Mouse (Mus musculus) heart, embryonic 15.5 days (tissue): ENCODE measurements around the gene Cyp2w1. TPM values are rescaled to one million over a fixed set of nuclear protein-coding genes. Genes with fewer than 3 reads are reported as not detected.

Experiments
- ATAC-seq: fragments of 200-750 bp; cut with Nextera tagmentation; replicated peaks from 2 replicates; pipeline ENCODE4 v1.8.0; 2017; ENCODE audit warnings: low read depth, moderate TSS enrichment; ENCODE audit not compliant: insufficient number of reproducible peaks, insufficient read depth, low FRiP score
- H3K27ac ChIP-seq: fragments of 300-500 bp; sonication (generic); 2 replicates; pipeline ENCODE4 v1.5.1; 2015; ENCODE audit warnings: mild to moderate bottlenecking, inconsistent platforms
- H3K27me3 ChIP-seq: fragments of 300-500 bp; sonication (generic); 2 replicates; pipeline ENCODE4 v1.6.1; 2015; ENCODE audit warnings: inconsistent platforms
- H3K36me3 ChIP-seq: fragments of 300-500 bp; sonication (generic); 2 replicates; pipeline ENCODE4 v1.6.1; 2015; ENCODE audit warnings: mild to moderate bottlenecking, inconsistent platforms
- H3K4me1 ChIP-seq: fragments of 300-500 bp; sonication (generic); replicated peaks from 2 replicates; pipeline ENCODE4 v1.6.1; 2015; ENCODE audit warnings: inconsistent platforms
- H3K4me2 ChIP-seq: fragments of 300-500 bp; sonication (generic); 2 replicates; pipeline ENCODE4 v1.6.1; 2015; ENCODE audit warnings: inconsistent platforms, mild to moderate bottlenecking, moderate library complexity
- H3K4me3 ChIP-seq: fragments of 300-500 bp; sonication (generic); 2 replicates; pipeline ENCODE4 v1.5.1; 2015; ENCODE audit warnings: mild to moderate bottlenecking, inconsistent platforms
- H3K9ac ChIP-seq: fragments of 300-500 bp; sonication (generic); 2 replicates; pipeline ENCODE4 v1.6.1; 2015; ENCODE audit warnings: mild to moderate bottlenecking, inconsistent platforms
- H3K9me3 ChIP-seq: fragments of 300-500 bp; sonication (generic); replicated peaks from 2 replicates; pipeline ENCODE4 v1.6.1; 2016; ENCODE audit warnings: inconsistent platforms
- whole genome bisulfite sequencing: fragments of 180-500 bp; shearing (Covaris S2); methylation state at CpG from one replicate; pipeline ENCODE4 v1.1.7; 2015; ENCODE audit warnings: mixed read lengths; 5-methylcytosine and 5-hydroxymethylcytosine counted together
- microRNA counts: library from miRNA; unstranded; fragments of <30 nt; microRNA quantifications from one replicate; lab custom pipeline; 2016
- microRNA-seq: library from miRNA; unstranded; fragments of <30 nt; microRNA quantifications from one replicate; pipeline ENCODE4, GENCODE M21; 2016
- polyA plus RNA-seq: library from polyadenylated mRNA; unstranded; fragments of >200 nt; fragmentation: Nextera tagmentation; extraction: Ambion mirVana; gene quantifications from 2 replicates; pipeline ENCODE4 v1.2.1, GENCODE M21; 2015

The Cyp2w1 gene
- polyA plus RNA-seq, 1 experiment from 2014 or later, result not detected

DNA sequence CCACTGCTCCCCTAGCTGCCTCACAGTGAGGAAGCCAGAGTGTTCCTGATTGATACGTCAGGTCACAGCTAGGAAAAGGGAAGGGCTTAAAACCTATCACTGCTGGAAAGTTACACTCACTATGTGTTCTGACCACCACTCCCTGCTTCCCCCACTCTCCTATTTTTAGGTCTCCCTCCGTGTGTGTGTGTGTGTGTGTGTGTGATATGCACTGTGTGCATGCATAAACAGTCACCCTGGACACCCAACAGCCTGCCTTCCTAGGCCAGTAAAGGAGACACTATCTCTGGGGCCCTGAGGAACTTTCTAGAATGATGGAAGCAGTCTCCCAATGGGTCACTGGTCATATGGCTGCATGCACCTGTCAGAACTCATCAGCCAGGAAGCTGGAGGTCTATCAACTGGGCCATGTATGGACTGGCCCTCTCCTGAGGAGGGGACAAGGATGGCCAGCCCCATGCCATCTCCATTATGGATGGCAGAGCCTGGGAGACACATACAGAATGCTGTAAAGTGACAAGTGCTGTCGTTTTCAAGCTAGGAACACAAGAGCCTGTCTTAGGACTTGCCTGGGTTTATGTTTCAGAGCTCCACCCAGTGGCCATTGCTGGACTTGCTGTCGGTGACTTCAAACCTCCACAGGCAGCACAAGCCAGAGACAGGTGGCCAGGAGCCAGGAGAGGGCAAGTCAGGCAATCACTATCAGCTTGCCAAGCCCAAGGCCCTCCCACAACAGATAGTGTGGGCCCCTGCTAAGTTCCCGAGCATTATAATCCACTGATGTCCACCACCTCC is 45.7 kb downstream of the Cyp2w1 start:
- peak overlapping the region; percentile 12; the same call in 1 of the 2 replicates for H3K4me2 ChIP-seq
- peaks cover 12% of the 10 kb centered on the region for H3K36me3 ChIP-seq
- no peak overlapping the region for H3K4me3 ChIP-seq
- peak overlapping the region; percentile 17; the same call in 1 of the 2 replicates for H3K27ac ChIP-seq
- no peak overlapping the region for H3K9ac ChIP-seq
- H3K27me3 ChIP-seq, result no peaks in the 10 kb centered on the region
- H3K4me1 ChIP-seq, result peaks cover 28% of the 10 kb centered on the region
- peak; percentile 77 for ATAC-seq
- 16% methylated on average over 5 of the region's 5 CpGs for WGBS
- no peaks in the 10 kb centered on the region for H3K9me3 ChIP-seq

DNA sequence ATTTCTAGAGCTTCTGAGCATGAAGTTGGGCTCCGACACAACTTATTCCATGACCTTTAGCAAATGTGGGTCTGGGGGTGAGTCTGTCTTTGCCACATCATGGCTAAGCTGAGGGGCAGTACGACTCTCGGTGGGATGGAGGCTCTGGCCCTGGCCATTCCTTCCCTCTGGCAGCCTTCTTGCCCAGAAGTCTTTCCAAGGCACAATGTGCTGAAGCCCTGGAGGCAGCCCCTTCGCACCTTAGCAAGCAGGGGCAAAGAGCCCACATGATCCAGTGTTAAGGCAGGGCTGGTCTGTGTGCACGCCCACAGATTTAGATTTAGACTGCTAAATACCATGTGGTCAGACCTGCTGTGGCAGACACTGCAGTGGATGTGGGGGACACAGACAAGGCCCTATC is 46.4 kb downstream of the Cyp2w1 start:
- Histone ChIP-seq H3K9me3 (no peaks in the 10 kb centered on the region), H3K4me2 (peak overlapping the region; percentile 12; the same call in 1 of the 2 replicates), H3K27ac (no peak overlapping the region), H3K4me1 (peaks cover 28% of the 10 kb centered on the region), H3K4me3 (no peak overlapping the region), H3K9ac (no peak overlapping the region), H3K36me3 (peaks cover 6% of the 10 kb centered on the region), H3K27me3 (no peaks in the 10 kb centered on the region)
- ATAC-seq, result no peak
- 75% methylated on average over 5 of the region's 5 CpGs for WGBS

DNA sequence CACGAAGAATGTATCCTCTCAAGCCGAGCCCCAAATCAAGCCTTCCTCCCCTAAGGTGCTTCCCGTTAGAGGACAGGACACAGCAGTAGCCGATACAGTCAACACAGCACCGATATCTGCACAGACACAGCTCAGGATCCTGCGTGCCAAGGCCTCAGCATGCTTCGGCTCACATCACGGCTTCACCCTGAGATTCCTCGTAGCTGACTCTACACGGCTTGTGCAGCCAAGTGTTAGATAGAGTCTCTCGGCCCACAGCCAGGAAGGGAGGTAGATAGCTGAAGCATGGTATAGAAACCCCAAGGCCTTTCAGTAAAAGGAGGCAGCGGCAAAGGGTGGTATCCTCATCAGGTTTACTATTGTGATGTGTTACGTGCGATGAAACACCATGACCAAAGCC is 47.6 kb downstream of the Cyp2w1 start:
- no peaks in the 10 kb centered on the region for H3K36me3 ChIP-seq
- H3K9me3 ChIP-seq, result no peaks in the 10 kb centered on the region
- H3K4me2 ChIP-seq, result no peak overlapping the region
- H3K4me1 ChIP-seq, result peaks cover 24% of the 10 kb centered on the region
- WGBS, result 65% methylated on average over 14 of the region's 14 CpGs
- no peak overlapping the region for H3K4me3 ChIP-seq
- H3K27ac ChIP-seq, result no peak overlapping the region
- no peak for ATAC-seq
- H3K9ac ChIP-seq, result no peak overlapping the region
- no peaks in the 10 kb centered on the region for H3K27me3 ChIP-seq

GRCm38 (mm10) chr5:139402106-139402505 is 49.7 kb downstream of the Cyp2w1 start:
- 94% methylated on average over 2 of the region's 2 CpGs for WGBS
- ATAC-seq, result no peak
- Histone ChIP-seq H3K27me3 (no peaks in the 10 kb centered on the region), H3K4me3 (no peak overlapping the region), H3K4me2 (no peak overlapping the region), H3K27ac (no peak overlapping the region), H3K9ac (no peak overlapping the region), H3K9me3 (no peaks in the 10 kb centered on the region), H3K4me1 (peaks cover 31% of the 10 kb centered on the region), H3K36me3 (no peaks in the 10 kb centered on the region)

- Histone ChIP-seq H3K4me3 (no peak overlapping the region), H3K36me3 (no peaks in the 10 kb centered on the region), H3K4me2 (no peak overlapping the region), H3K9me3 (no peaks in the 10 kb centered on the region), H3K9ac (no peak overlapping the region), H3K4me1 (peaks cover 24% of the 10 kb centered on the region), H3K27me3 (no peaks in the 10 kb centered on the region), H3K27ac (no peak overlapping the region)
- 83% methylated on average over 8 of the region's 8 CpGs for WGBS
- ATAC-seq, result no peak
These were observed 51.4 kb downstream of the Cyp2w1 start for GRCm38 (mm10) chr5:139403692-139404260.

DNA sequence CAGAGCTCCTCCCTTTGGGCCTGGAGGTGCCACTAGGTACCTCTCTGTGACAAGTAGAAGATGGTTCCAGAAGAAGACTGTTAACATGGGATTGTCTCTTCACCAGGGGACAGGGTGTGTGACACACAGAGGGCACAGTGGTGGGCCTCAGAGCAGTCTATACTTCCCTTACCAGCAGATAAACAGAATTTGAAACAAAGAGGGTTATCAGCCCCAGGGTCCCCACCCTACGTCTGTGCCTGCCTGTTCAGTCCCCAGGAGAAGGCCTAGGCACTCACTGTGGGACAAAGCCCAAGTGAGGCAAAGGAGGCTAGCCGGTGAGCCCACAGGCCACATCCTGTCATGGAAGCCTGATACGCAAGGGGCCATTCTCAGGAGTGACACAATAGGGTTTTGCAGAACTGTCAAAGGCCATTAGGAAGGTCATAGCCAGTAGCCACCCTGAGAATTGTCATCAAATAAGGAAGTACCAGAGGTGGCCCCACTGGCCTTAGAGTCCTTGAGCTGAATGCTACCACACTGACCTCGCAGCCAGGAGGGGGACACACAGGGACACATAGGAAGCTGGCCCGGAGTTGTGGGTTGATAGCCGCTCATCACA is 52.5 kb downstream of the Cyp2w1 start, which contains the start of gene C130050O18Rik:
Gene C130050O18Rik, plus strand, starts transcription at position 480 of the 601 bp plus-strand sequence.
- H3K27me3 ChIP-seq, result no peaks in the 10 kb centered on the region
- no peaks in the 10 kb centered on the region for H3K36me3 ChIP-seq
- H3K4me2 ChIP-seq, result no peak within 1 kb of the TSS
- H3K27ac ChIP-seq, result peak within 1 kb of the TSS; percentile 32; the same call in 1 of the 2 replicates
- H3K4me3 ChIP-seq, result no peak within 1 kb of the TSS
- H3K4me1 ChIP-seq, result peaks cover 29% of the 10 kb centered on the region
- WGBS, result 77% methylated on average over 6 of the region's 6 CpGs
- H3K9me3 ChIP-seq, result no peaks in the 10 kb centered on the region
- no peak within 1 kb of the TSS for H3K9ac ChIP-seq
- no peak for ATAC-seq

DNA sequence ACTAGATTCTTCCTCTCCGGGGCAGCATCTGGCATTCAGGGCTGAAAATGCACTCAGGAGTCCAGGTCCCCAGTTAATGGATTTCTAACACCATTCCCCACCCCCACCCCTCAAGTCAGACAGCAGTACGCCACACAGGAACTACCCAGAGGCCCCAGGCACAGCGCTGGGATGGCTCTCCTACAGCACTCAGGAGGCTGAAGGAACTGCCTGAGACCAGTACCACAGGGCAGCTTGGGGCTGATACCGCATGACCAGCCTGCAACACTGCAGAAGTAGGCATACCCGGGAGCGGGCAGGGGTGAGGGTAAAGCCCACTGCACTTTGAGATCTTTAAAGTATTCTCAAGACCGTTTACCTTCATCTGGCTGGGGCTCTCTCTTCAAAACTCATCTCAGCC is 53.1 kb downstream of the Cyp2w1 start:
- 66% methylated on average over 7 of the region's 7 CpGs for WGBS
- Histone ChIP-seq H3K27me3 (no peaks in the 10 kb centered on the region), H3K36me3 (no peaks in the 10 kb centered on the region), H3K27ac (peak overlapping the region; percentile 32; the same call in 1 of the 2 replicates), H3K4me3 (no peak overlapping the region), H3K9me3 (no peaks in the 10 kb centered on the region), H3K9ac (no peak overlapping the region), H3K4me2 (no peak overlapping the region), H3K4me1 (peaks cover 30% of the 10 kb centered on the region)
- ATAC-seq, result no peak

DNA sequence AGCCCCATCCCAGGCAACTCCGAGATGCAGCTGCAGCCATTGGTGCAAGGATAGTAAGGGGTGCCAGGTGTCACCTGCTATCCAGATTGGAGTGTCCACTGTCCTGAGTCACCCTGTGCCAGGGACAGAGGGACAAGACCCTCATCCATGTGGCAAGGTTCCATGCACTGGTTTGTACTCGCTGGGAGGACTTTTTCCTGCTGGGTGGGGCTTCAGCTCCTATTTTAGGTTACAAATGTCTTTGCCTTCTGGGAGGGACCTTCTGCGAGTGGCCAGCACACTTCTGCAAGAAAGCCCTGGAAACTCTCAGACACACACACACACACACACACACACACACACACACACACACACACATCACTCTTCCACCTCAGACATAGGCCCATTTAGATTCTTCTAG is 53.5 kb downstream of the Cyp2w1 start:
- peak overlapping the region; percentile 32; the same call in 1 of the 2 replicates for H3K27ac ChIP-seq
- ATAC-seq, result no peak
- no peak overlapping the region for H3K4me2 ChIP-seq
- H3K36me3 ChIP-seq, result no peaks in the 10 kb centered on the region
- 0 out of 2 replicates have a peak, but pooled peaks cover 3% of the 10 kb centered on the region for H3K27me3 ChIP-seq
- peaks cover 30% of the 10 kb centered on the region for H3K4me1 ChIP-seq
- H3K4me3 ChIP-seq, result no peak overlapping the region
- H3K9ac ChIP-seq, result no peak overlapping the region
- H3K9me3 ChIP-seq, result no peaks in the 10 kb centered on the region
- 46% methylated on average over 3 of the region's 3 CpGs for WGBS

MicroRNAs encoded within 50 kb of the gene (microRNA counts, 519-probe panel; counts per million panel counts)
- microRNA mmu-miR-339-3p (lab: Ali Mortazavi, UCI), result not detected
- not detected for microRNA mmu-miR-339-5p (lab: Ali Mortazavi, UCI)

Small RNA genes lying within 50 kb of the gene (microRNA-seq; reads per million reads assigned to microRNA genes)
- 442 reads per million, percentile 72 among the genes with 10 or more reads in this experiment for gene Mir339

Other genes with a start within 250 kb of the Cyp2w1 start
- gene Prkar1b, start 202.6 kb upstream of the Cyp2w1 start, polyA plus RNA-seq, result 10.1 and 12.3 TPM in 2 replicates
- 5.0 and 8.5 TPM in 2 replicates for gene Dnaaf5, start 202.4 kb upstream of the Cyp2w1 start, polyA plus RNA-seq
- 32.4 and 38.9 TPM in 2 replicates for gene Sun1, start 152.0 kb upstream of the Cyp2w1 start, polyA plus RNA-seq
- 132 and 146 TPM in 2 replicates for gene Get4, start 100.3 kb upstream of the Cyp2w1 start, polyA plus RNA-seq
- gene Adap1, start 27.0 kb upstream of the Cyp2w1 start, polyA plus RNA-seq, result 1.9 and 3.1 TPM in 2 replicates
- gene Cox19, start 1.2 kb upstream of the Cyp2w1 start, polyA plus RNA-seq, result 69.7 and 77.3 TPM in 2 replicates
- 14.0 and 14.7 TPM in 2 replicates for gene Gpr146, start 25.1 kb downstream of the Cyp2w1 start, polyA plus RNA-seq
- gene C130050O18Rik, start 52.7 kb downstream of the Cyp2w1 start, polyA plus RNA-seq, result 0.63 and 0.76 TPM in 2 replicates
- gene Gper1, start 70.5 kb downstream of the Cyp2w1 start, polyA plus RNA-seq, result 1.5 and 5.4 TPM in 2 replicates
- gene 3110082I17Rik, start 107.9 kb downstream of the Cyp2w1 start, polyA plus RNA-seq, result 15.5 and 19.5 TPM in 2 replicates
- gene Zfand2a, start 131.9 kb downstream of the Cyp2w1 start, polyA plus RNA-seq, result 7.2 and 9.8 TPM in 2 replicates
- not detected in 2 replicates for gene Uncx, start 190.9 kb downstream of the Cyp2w1 start, polyA plus RNA-seq